8 mouse cellular contexts compared by ENCODE assay signal in the genomic region with DNA sequence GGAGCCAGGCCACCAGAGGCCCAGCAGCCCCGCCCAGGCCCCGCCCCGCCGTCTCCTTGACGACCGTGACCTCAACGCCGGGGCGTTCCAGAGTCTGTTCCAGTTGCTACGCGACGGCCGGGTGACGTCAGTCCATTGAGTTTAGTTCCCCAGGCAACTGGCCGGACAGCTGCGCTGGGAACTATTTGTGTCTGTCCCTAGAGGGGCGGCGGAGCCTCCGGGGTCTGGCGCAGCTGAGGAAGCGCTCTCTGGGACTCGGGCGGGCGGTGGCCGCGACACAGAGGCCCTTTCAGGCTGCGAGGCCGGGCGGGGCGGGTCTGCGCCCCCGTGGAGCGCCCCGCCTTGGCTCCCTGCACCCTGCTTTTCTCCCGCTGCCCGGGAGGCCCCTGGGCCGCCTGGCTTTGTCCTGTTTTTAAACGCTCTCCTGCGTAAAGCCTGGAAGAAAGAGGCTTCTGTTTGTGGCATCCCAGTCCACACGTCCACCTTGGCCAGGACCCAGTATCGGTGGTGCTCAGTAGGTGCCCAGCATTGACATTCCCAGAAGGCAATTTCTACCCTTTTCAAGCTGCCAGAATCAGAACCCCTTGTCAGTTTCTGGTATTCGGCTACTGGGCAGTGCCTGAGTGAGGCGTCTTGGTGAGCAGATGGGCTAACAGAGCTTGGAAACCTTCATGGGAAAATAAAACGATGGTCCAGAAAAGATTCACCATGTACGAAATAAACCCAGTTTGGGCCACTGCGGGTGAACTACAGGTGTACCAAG. TPM values are rescaled to one million over a fixed set of nuclear protein-coding genes. Genes with fewer than 3 reads are reported as not detected.
DNase-seq lines count a peak whose midpoint lies in the region; ATAC-seq lines count a peak whose summit lies in the region.

No protein-coding gene starts in this region.

- H3K9ac ChIP-seq in heart, embryonic 16.5 days (ENCODE audit: low read length), result peak overlapping the region; percentile 85
- peak overlapping the region; percentile 70 for H3K9ac ChIP-seq in liver, embryonic 15.5 days
- H3K9ac ChIP-seq in neural tube, embryonic 12.5 days, result peak overlapping the region; percentile 61

- peak overlapping the region; percentile 78 for H3K4me2 ChIP-seq in heart, embryonic 16.5 days (ENCODE audit: low read depth, low read length)
- H3K4me2 ChIP-seq in liver, embryonic 15.5 days, result peak overlapping the region; percentile 91
- H3K4me2 ChIP-seq in neural tube, embryonic 12.5 days (replicated peaks), result peak overlapping the region; percentile 70

- no peaks in the 10 kb centered on the region for H3K9me3 ChIP-seq in forebrain, embryonic 10.5 days
- no peaks in the 10 kb centered on the region for H3K9me3 ChIP-seq in heart, embryonic 16.5 days (replicated peaks; ENCODE audit: control insufficient read depth, low read length)
- H3K9me3 ChIP-seq in liver, embryonic 15.5 days (replicated peaks), result no peaks in the 10 kb centered on the region
- no peaks in the 10 kb centered on the region for H3K9me3 ChIP-seq in neural tube, embryonic 12.5 days

- H3K27ac ChIP-seq in forebrain, embryonic 10.5 days, result peak overlapping the region; percentile 93
- H3K27ac ChIP-seq in heart, embryonic 16.5 days (ENCODE audit: low read length), result peak overlapping the region; percentile 97
- H3K27ac ChIP-seq in liver, embryonic 15.5 days (replicated peaks), result peak overlapping the region; percentile 85
- H3K27ac ChIP-seq in neural tube, embryonic 12.5 days, result peak overlapping the region; percentile 99

- H3K4me1 ChIP-seq in forebrain, embryonic 10.5 days, result peaks cover 67% of the 10 kb centered on the region
- peaks cover 44% of the 10 kb centered on the region for H3K4me1 ChIP-seq in heart, embryonic 16.5 days (ENCODE audit: control insufficient read depth, insufficient read depth, low read length)
- peaks cover 69% of the 10 kb centered on the region for H3K4me1 ChIP-seq in liver, embryonic 15.5 days (replicated peaks)
- peaks cover 49% of the 10 kb centered on the region for H3K4me1 ChIP-seq in neural tube, embryonic 12.5 days

- WGBS in forebrain, embryonic 10.5 days, result 3% methylated on average over 46 of the region's 46 CpGs
- 4% methylated on average over 46 of the region's 46 CpGs for WGBS in heart, embryonic 16.5 days
- 6% methylated on average over 46 of the region's 46 CpGs for WGBS in liver, embryonic 15.5 days (ENCODE audit: insufficient replicate concordance)
- WGBS in neural tube, embryonic 12.5 days, result 3% methylated on average over 43 of the region's 46 CpGs

- H3K36me3 ChIP-seq in forebrain, embryonic 10.5 days (replicated peaks), result no peaks in the 10 kb centered on the region
- H3K36me3 ChIP-seq in heart, embryonic 16.5 days (ENCODE audit: control insufficient read depth, insufficient read depth), result no peaks in the 10 kb centered on the region
- no peaks in the 10 kb centered on the region for H3K36me3 ChIP-seq in liver, embryonic 15.5 days (replicated peaks)
- no peaks in the 10 kb centered on the region for H3K36me3 ChIP-seq in neural tube, embryonic 12.5 days

- DNase-seq in c-Kit-negative CD71-positive TER-119-positive erythroid progenitor cells, embryonic 14.5 days (ENCODE audit: low read depth, low spot score), result peak; percentile 99
- DNase-seq in forebrain, embryonic 10.5 days (ENCODE audit: extremely low spot score, low spot score), result peak; percentile 100
- peak; percentile 100 for DNase-seq in kidney, postnatal 36 days
- DNase-seq in telencephalon, adult 2 months (ENCODE audit: low read depth, low spot score), result peak; percentile 98

- peak; percentile 96 for ATAC-seq in CD4-positive, CD25-positive, alpha-beta regulatory T cell, adult 4 months
- ATAC-seq in heart, embryonic 16.5 days (replicated peaks; ENCODE audit: extremely low read depth, insufficient read depth, low FRiP score), result peak; percentile 92
- ATAC-seq in liver, embryonic 15.5 days (ENCODE audit: insufficient read depth), result peak; percentile 90
- peak; percentile 92 for ATAC-seq in neural tube, embryonic 12.5 days (ENCODE audit: low FRiP score, low read depth)

- peaks cover 9% of the 10 kb centered on the region for H3K27me3 ChIP-seq in forebrain, embryonic 10.5 days (ENCODE audit: poor library complexity, severe bottlenecking)
- no peaks in the 10 kb centered on the region for H3K27me3 ChIP-seq in heart, embryonic 16.5 days (ENCODE audit: control insufficient read depth, insufficient read depth, low read length)
- H3K27me3 ChIP-seq in liver, embryonic 15.5 days, result no peaks in the 10 kb centered on the region
- no peaks in the 10 kb centered on the region for H3K27me3 ChIP-seq in neural tube, embryonic 12.5 days (replicated peaks)

- peak overlapping the region; percentile 50 for H3K4me3 ChIP-seq in forebrain, embryonic 10.5 days
- peak overlapping the region; percentile 51 for H3K4me3 ChIP-seq in heart, embryonic 16.5 days (ENCODE audit: low read length)
- peak overlapping the region; percentile 67 for H3K4me3 ChIP-seq in liver, embryonic 15.5 days (replicated peaks)
- peak overlapping the region; percentile 36 for H3K4me3 ChIP-seq in neural tube, embryonic 12.5 days

RNA-seq across cellular contexts. Expression of gene Tex44, which starts 8.5 kb away (rescaled TPM):
- polyA plus RNA-seq in CD4-positive, CD25-positive, alpha-beta regulatory T cell, adult 4 months (2017; shearing (Covaris generic)), result not detected
- polyA plus RNA-seq in forebrain, embryonic 10.5 days (2016; fragmentation: Nextera tagmentation; extraction: Ambion mirVana), result not detected in 2 replicates
- polyA plus RNA-seq in heart, embryonic 16.5 days (2015; fragmentation: Nextera tagmentation; extraction: Ambion mirVana), result not detected in 2 replicates
- polyA plus RNA-seq in liver, embryonic 15.5 days (2015; fragmentation: Nextera tagmentation; extraction: Ambion mirVana), result not detected in 2 replicates
- polyA plus RNA-seq in neural tube, embryonic 12.5 days (2016; fragmentation: Nextera tagmentation; extraction: Ambion mirVana), result not detected in 2 replicates

RNA-seq across cellular contexts. Expression of gene Nmur1, which starts 8.6 kb away (rescaled TPM):
- polyA plus RNA-seq in CD4-positive, CD25-positive, alpha-beta regulatory T cell, adult 4 months (2017; shearing (Covaris generic)), result 1 to 10 TPM; 1.5 to 4.0 TPM
- polyA plus RNA-seq in forebrain, embryonic 10.5 days (2016; fragmentation: Nextera tagmentation; extraction: Ambion mirVana), result 0.17 and 0.27 TPM in 2 replicates
- not detected in 2 replicates for polyA plus RNA-seq in heart, embryonic 16.5 days (2015; fragmentation: Nextera tagmentation; extraction: Ambion mirVana)
- polyA plus RNA-seq in liver, embryonic 15.5 days (2015; fragmentation: Nextera tagmentation; extraction: Ambion mirVana), result not detected in 2 replicates
- 0.15 and 0.40 TPM in 2 replicates for polyA plus RNA-seq in neural tube, embryonic 12.5 days (2016; fragmentation: Nextera tagmentation; extraction: Ambion mirVana)

Comparison
In these comparisons a context has a peak if more than half of its experiments do, and no peak if none do; other contexts are left out.
1. Peak in every context shown above with its lines: DNase-seq, ATAC-seq, H3K4me3 ChIP-seq and H3K27ac ChIP-seq.